Mouse (Mus musculus): ENCODE measurements around the gene Gjc2.

Gene Gjc2

DNA sequence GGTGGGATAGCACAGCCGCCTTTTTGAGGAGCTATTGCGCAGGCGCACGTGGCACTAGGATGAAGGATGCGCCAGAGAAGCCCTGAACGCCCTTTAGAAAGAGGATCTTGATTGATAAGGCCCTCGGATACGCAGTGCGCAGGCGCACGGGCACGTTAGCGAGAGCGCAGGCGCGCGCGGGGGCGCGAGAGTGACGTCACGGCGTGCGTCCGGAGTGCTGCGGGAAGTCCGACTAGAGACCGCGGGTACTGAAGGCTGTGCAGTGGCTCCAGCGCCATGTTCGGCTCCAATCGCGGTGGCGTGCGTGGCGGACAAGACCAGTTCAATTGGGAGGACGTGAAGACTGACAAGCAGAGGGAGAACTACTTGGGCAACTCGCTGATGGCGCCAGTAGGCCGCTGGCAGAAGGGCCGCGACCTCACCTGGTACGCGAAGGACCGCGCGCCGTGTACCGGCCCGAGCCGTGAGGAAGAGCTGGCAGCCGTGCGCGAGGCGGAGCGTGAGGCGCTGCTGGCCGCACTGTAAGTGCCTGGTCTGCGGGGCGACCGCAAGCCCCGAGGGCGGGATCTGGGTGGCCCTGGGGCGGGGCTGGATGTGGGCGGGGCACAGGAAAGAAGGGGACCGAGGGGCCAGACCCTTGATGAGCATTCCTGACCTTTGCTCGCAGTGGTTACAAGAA, 25.3 kb upstream of the Gjc2 start, which contains the start of gene 2310033P09Rik:
TSS of gene 2310033P09Rik (plus strand) at position 169 of the 679 bp plus-strand sequence.
- DNase-seq (ENCODE audit: low read depth) = peak; percentile 95

DNA sequence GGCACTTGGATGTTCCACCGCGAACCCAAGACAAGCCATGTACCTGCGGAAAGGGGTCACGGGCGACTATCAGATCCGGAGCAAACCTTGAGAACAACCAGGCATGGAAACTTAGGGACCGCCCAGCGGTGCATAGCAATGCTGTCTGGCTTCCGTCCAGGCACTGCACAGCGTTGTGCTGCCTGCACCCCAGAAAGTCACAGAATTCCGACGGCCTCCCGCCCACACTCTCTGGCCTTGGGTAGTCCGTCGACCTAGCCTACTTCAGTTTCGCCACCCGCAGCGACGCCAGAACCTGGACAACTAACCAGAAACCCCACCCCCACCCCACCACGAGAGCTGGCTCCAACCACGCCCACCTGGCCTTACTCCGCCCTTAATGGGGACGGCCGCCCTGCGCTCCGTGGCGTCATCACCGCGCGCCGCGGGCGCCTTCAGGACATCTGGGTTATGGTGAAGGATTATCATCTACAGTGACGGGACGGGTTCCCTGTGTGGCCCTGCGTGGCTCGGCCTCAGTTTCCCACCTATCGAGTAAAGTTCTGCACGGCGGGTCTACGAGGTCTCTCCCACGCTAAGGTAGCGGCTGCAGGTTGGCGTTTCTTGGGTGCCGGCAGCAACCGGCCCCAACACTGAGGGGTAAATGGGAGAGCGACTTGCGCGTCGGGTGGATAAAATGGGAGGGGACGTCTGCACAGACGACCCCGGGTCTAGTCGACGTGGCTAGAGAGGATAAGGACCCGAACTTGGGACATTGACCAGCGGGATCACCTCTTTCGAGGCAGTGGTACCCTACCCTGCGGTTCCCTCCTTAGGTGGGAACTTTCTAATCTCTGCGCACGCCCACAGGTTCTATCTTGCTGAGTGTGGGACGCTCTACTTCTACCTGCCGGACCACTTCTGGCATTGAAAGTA, 19.3 kb upstream of the Gjc2 start, which contains the start of gene Mrpl55:
TSS of gene Mrpl55 (plus strand) at position 406 of the 915 bp plus-strand sequence.
- DNase-seq (ENCODE audit: low read depth) = peak; percentile 94

DNA sequence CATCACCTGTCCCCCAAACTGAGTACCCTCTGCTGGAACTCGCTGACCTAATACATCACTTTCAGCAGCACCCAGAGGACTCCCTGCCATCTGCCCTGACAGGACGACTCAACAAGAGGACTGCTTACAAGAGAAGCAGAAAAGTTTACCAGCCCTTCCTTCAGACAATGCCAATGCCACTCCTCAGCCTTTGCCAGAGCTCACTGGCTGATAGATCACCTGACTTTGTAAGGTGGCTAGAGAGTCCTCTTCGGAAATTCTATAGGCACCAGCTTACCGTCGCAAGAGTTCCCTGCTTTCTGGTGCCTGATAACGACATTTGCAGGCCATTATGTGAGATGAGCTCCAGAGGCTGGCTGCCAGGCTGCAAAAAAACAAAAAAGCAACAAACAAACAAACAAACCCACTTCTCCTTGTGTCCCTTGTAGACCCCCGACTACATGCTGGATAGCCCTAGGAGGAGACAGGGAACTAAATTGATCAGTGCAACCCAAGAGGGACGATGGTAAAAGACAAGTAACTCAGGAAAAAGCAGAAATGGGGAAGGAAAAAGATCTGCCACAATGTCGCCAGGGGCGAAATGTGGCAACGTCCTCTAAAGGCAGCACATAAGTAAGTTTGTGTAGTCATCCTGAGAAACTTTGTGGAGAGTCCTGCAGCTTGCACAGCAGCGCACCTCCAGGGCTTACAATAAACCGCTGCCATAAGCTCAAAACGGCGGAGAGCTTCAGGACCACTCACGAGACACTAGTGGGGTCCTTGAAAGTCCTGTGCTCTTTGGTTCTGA, 18.4 kb upstream of the Gjc2 start:
- peak; percentile 50 for DNase-seq (ENCODE audit: low read depth)

DNA sequence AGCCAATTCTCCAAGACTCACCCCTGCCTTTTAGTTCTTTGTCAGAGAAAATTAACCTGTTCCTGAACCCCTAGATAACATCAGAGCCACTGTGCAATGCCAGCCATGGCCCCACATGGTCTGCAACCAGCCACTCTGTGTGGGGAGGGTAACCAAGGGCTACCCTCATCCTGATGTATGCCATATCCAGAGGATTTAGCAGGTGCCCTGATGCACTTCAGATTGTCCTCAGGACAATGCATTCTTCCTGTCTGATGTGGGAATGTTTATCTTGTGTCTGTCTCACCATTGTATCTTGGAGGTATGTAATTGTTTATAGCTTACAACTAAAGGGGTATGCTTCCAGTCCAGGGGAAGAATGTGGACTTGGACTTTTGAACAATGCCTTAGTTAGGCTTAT, 13.2 kb upstream of the Gjc2 start:
- no peak for DNase-seq (ENCODE audit: low read depth)

DNA sequence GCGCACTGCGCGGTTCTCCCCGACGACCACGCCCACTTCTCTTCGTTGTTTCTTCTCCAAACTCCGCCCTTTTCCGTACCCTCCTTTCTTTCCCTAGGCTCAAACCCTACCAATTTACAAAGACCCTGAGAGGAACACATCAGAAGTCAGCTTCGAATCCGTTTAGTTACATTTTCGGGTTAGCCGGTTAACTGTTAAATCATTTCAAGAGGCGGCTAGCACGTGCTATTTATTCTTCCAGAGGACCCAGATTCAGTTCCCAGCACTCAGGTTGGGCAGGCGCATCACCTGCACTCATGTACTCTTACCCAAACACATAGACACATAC, 9.0 kb upstream of the Gjc2 start, which contains the start of gene Guk1:
TSS of gene Guk1 (minus strand) at position 154 of the 328 bp plus-strand sequence.
- no peak for DNase-seq (ENCODE audit: low read depth)

DNA sequence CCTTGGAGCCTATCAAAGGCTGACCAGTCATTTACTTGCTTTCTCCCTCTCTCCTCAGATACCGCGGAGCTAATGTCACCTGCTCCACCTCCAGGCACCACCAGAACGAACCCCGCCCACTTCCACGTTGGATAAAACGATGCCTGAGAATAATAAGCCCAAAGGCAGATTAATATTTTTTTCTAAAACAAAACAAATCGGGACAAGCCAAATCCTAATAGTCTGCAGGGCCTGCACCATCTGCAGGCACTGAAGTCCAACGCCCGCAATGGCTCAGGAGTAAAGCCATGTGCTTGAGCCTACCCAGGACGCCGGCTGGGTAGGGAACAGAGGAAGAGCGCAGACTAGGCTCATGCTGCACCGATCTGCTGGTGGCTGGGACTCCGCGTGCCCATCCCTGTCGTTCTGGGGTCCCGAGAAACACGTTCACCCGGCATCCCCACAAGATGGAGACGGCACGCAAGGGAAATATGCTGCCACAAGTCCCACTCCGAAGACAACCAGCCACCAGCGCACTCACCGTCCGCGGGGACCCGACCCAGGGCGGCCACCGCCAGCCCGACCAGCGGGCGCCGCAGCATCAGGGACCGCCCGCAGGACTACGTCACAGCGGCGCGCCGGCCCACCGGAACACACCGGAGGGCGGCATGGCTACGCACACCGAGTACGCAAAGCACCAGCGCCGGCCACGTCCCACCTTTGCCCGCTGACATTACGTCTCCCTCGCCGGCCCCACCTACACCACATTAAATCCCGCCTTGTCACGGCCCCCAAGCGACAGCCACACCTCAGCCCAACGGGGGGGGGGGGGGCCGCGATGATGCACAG, 8.4 kb upstream of the Gjc2 start:
- DNase-seq (ENCODE audit: low read depth) = peak; percentile 95

DNA sequence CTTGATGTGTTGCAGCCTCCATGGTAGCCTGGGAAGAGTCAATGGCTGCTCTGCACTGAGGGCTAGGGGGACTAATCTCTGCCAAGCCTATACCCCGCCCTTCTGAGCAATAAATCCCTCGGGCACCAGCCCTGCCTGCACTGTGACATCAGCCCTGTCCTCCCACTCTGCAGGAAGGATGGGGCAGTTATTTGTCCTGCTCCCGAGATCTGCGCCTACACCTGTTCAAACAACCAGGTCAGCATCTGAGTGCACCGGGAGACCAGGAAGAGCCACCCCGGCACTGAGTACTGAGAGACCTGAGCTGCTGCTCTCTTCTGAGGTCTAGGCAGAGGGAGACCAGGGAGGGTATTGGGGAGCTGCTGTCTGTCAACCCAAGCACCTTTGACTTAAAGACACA, 4.7 kb upstream of the Gjc2 start:
- DNase-seq (ENCODE audit: low read depth) = no peak

DNA sequence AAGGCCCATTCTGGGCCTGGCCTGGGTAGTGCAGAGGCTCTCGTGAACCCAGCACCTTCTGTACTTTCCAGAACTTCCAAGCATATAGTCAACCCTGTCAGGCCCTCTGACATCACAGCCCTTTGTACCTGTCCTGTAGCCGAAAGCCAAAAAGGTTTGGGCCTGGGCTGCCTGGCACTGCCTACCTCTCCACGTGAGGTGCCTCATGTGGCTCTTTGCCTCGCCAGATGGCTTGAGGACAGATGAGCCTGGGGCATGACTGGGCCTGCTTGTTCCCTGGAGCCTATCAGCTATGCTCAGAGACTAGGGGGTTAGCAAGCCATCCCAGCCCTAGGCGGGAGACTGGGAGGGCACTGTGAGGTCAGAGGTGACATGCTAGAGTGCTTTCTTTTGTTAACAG, 2.5 kb upstream of the Gjc2 start:
- DNase-seq (ENCODE audit: low read depth) = no peak

DNA sequence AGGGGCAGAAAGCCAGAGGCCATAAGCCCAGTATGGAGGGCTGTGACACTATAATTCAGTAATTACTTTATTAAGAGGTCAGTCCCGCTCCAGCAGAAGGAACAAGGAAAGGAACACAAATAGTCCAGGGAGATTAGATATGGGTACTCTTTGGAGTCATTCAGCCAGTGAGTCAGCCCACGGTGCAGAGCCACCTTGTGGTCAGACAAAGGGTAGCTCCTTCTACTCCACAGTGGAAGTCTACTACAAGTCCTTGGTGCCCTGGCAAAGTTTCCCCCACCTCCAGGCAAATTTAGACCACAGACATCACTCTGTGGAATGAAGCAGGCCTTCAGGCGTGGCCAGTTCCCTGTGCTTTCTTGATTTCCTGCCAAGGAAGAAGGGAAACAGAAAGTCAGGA, 808 bp upstream of the Gjc2 start:
- peak; percentile 58 for DNase-seq (ENCODE audit: low read depth)

DNA sequence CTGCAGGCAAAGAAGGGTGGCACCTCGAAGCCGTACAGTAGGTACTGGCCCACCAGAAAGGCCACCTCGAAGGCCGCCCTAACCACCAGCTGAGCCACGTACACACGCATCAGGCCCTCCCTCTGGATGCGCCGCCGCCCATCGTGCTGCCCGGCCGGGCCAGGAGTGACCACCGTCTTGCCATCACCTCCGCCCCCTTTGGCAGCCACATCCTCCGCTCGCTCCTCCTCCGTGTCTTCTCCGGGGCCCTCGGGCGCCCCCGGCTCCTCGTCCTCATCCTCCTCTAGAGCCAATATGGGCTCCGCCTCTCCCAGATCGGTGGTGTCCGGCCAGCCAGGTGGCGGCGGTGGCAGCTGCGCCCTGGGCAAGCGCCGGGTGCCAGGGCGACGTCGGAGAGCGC, 6.1 kb downstream of the Gjc2 start:
- DNase-seq (ENCODE audit: low read depth) = no peak

DNA sequence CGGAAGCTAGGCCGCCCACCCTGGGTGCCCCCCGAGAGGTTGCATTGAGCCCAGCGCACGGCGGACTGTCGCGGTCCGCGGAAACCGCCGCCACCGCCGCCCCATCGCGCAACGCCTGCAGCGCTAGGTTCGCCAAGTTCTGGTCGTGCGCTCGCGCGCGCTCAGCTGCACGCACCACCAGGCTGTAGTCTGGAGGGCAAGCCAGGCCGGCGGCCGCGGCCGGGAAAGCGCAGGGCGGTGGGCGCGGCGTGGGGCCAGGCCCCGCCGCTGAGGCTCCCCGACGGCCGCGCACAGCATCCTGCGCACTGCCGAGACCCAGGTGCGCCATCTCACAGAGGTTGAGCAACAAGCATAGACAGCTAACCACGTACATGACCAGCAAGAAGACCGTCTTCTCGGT, 6.5 kb downstream of the Gjc2 start:
- no peak for DNase-seq (ENCODE audit: low read depth)

DNA sequence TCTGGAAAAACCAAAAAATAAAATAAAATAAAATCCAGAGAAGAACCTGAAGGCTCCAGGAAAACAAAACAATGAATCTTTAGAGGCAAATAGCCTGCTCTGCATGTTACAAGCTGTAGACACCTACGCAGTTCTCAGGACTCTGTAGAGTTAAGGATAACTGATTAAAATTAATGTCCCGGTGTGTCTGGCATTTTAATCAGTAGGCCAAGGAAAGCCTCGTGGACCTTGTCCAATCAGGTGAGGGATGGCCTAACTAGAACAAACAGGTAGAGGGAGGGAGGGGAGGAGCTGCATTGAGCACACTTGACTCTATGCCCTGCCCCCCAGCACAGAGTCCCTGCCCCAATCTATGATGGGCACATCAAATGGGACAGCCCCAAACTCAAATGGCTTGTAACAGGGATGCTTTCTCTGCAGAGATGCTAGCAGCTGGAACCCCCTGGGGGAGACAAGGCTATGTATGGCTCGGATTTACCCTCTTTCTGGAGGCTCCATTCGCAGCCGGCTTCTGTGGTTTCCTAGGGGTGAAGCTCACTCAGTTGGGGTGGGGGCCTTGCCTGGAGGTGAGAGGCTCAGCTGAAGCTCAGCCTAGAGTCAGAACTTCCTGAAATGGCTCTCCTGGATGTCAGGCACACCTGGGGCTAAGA, 8.7 kb downstream of the Gjc2 start:
- no peak for DNase-seq (ENCODE audit: low read depth)

DNA sequence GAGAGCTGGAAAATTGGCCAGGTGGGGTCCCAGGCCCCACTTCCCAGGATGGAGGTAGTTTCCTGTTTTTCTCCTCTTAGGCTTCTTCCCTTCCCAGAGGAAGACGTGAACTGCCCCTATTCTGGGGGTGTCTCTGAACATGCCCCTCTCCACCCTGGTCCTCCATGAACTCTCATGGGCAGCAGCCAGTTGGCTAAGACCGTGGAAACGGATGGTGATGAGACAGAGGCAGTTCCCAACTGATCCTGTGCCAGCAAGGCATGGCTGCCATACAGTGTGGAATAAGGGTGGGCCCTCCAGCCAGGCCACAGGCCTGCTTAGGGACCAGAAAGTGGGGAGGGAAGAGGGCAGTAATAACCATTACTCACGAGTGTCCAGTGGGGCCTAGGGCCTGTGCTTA, 12.5 kb downstream of the Gjc2 start:
- no peak for DNase-seq (ENCODE audit: low read depth)

DNA sequence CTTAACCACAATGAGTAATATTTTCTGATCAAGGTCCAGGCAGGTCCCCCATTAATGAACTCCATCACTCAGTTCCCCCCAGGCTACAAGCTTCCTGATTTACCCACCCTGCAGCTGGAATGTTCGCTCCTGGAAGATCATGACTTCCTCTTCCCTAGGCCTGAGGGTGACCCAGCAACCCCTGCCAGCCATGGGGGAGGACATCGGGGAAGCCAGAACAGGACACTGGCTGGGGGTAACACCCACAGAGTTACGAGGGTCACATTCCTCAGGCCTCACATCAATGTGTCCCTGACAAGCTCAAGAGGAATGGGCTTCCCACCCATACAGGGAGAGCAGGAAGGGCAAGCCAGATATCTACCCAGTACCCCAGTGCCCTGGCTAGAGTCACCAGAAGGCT, 13.2 kb downstream of the Gjc2 start:
- DNase-seq (ENCODE audit: low read depth) = no peak

DNA sequence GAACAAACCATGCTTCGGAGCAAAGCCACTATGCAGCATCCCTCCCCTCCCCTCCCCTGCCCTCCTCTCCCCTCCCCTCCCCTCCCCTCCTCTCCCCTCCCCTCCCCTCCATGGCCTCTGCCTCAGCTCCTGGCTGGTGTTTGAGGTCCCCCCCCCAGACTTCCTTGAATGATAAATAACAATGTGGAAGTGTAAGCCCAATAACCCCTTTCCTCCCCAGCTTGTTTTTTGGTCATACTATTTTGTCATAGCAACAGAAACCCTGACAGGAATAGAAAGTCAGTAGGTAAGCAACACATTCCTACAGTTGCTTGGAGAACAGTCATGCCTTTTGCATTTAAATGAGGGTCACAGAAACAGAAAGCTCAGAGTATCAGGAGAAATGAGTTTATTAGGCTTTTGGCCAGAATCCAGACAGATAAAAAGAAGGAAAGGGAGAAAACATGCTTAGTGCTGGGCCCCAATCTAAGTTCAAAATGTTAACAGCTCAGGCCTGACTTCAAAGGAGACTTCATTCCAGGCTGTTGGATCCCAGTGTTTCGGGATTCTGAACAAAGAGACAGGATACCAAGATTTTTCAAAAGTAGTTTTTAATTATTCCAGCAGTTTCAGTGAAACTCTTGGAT, 17.3 kb downstream of the Gjc2 start:
- DNase-seq (ENCODE audit: low read depth) = peak; percentile 7

DNA sequence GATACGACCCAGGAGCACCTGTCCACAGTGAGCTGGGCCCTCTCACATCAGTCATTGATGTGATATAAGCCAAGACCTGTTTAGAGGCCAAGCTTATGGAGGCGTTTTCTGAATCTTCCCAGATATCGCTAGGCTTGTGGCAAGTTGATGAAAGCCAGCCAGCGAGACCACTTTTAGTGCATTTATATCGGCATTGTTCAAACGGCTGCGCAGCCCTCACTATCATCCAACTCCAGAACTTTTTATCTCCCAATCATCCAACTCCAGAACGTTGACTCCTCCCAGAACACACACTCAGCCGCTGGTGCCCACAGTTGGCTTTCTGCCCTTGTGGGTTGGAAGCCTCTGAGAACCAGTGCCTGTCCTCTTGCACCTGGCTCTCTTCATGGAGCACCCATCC, 18.6 kb downstream of the Gjc2 start:
- DNase-seq (ENCODE audit: low read depth) = peak; percentile 51

DNA sequence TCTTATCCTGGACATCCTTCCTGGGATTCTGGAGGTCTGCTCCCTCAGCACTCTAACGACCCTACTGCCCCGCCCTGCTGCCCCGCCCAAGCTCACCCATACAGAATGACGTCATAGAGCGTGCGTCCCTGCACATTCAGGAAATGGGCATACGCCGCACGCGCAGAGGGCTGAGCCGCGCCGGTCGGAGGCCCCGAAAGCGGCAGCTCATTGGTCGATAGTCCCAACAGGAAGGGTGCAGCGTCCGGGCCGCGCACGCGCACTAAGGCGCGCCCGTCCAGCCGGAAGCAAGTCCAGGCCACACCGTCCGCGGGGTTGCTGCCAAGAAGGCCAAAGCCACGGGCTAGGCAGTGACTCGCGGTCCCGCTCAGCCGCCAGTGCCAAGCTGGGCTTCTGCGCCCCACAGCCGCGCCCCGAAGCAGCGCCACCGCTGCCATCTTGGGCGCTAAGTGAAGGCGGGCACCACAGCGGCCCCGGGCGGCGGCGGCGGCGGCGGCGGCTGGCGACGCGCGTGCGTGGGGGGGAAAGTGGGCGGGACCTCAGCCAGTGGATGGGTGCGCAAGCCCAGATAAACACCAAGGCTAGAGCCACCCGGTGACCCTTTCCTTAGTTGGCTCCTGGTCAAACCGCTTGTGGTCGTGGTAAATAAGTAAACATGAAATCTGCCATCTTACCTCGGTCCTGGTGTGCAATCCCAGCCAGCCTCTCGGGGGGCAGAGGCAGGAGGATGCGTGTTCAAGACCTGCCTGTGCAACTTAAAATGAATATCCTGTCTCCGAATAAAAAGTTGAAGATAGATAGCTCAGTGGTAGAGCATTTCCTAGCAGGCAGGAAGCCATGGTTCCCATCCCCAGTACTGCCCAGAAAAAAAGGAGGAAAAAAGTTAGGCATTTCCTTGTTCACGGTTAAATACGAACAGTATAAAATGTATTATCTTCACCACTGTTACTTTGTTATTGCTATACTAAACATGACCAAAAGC, 19.5 kb downstream of the Gjc2 start, which contains the start of gene Iba57:
TSS of gene Iba57 (minus strand) at position 485 of the 982 bp plus-strand sequence.
- peak; percentile 99 for DNase-seq (ENCODE audit: low read depth)

DNA sequence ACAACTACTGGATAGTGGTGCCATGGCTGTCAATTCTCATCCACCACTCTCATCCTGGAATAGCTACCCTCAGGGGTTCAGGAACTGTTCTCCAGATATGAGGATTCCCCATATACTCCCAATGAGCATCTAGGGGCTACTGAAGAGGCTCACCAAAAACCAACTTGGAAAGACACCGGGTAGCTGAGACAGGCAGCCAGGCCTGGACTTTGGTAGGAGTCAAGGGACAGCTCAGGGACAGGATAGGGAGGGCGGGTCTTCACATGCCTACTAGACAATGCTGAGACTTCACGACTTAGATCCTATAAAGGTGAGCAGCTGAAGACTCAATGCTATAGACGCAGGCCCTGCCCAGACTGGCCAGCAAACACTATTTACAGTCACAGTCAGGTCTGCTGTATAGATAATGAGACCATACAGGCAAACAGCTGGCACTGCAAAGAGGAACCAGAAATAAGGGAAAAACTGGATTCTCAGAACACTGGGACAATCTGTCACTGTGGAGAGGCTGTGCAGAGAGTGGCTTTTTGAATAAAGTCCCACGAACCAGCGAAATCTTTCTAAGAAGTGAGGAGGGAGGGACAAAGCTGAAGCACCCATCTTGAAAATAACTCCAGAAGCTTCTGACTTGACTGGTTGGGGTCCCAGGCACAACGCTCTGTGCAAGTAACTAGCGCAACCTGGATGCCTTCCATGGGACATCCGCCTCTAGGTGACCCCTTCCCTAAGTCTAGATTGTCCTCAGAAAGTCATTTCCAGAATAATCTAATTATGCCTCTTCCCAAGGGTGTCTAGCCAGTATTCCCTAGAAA, 20.4 kb downstream of the Gjc2 start:
- no peak for DNase-seq (ENCODE audit: low read depth)

Data from 416B (cell line).